Mouse (Mus musculus) embryonic facial prominence, embryonic 13.5 days (tissue): ENCODE measurements around the gene Rabif. TPM values are rescaled to one million over a fixed set of nuclear protein-coding genes. Genes with fewer than 3 reads are reported as not detected.

Experiments
- ATAC-seq: fragments of 200-750 bp; cut with Nextera tagmentation; 2 replicates; pipeline ENCODE4 v1.8.0; 2017; ENCODE audit warnings: low read depth; ENCODE audit not compliant: insufficient number of reproducible peaks, insufficient read depth, low FRiP score, low TSS enrichment
- H3K27ac ChIP-seq: fragments of 300-500 bp; sonication (generic); 2 replicates; pipeline ENCODE4 v1.5.1; 2015; ENCODE audit warnings: moderate library complexity, mild to moderate bottlenecking, inconsistent platforms
- H3K27me3 ChIP-seq: fragments of 300-500 bp; sonication (generic); 2 replicates; pipeline ENCODE4 v1.6.1; 2015; ENCODE audit warnings: mild to moderate bottlenecking, inconsistent platforms
- H3K36me3 ChIP-seq: fragments of 300-500 bp; sonication (generic); 2 replicates; pipeline ENCODE4 v1.6.1; 2015; ENCODE audit warnings: mild to moderate bottlenecking, inconsistent platforms
- H3K4me1 ChIP-seq: fragments of 300-500 bp; sonication (generic); 2 replicates; pipeline ENCODE4 v1.6.1; 2015; ENCODE audit warnings: inconsistent platforms
- H3K4me2 ChIP-seq: fragments of 300-500 bp; sonication (generic); 2 replicates; pipeline ENCODE4 v1.6.1; 2015; ENCODE audit warnings: moderate library complexity, mild to moderate bottlenecking, inconsistent platforms
- H3K4me3 ChIP-seq: fragments of 300-500 bp; sonication (generic); 2 replicates; pipeline ENCODE4 v1.5.1; 2015; ENCODE audit warnings: mild to moderate bottlenecking, inconsistent platforms
- H3K9ac ChIP-seq: fragments of 300-500 bp; sonication (generic); 2 replicates; pipeline ENCODE4 v1.6.1; 2015; ENCODE audit warnings: mild to moderate bottlenecking, inconsistent platforms
- H3K9me3 ChIP-seq: fragments of 300-500 bp; sonication (generic); 2 replicates; pipeline ENCODE4 v1.6.1; 2016; ENCODE audit warnings: inconsistent platforms
- WGBS: fragments of 180-500 bp; shearing (Covaris S2); methylation state at CpG from one replicate; pipeline ENCODE4 v1.1.7; 2015; ENCODE audit warnings: mixed read lengths; 5-methylcytosine and 5-hydroxymethylcytosine counted together
- polyA plus RNA-seq: library from polyadenylated mRNA; unstranded; fragments of >200 nt; fragmentation: Nextera tagmentation; extraction: Ambion mirVana; gene quantifications from 2 replicates; pipeline ENCODE4 v1.2.1, GENCODE M21; 2015

Gene Rabif
- polyA plus RNA-seq, 1 experiment from 2014 or later: 41.6 TPM

DNA sequence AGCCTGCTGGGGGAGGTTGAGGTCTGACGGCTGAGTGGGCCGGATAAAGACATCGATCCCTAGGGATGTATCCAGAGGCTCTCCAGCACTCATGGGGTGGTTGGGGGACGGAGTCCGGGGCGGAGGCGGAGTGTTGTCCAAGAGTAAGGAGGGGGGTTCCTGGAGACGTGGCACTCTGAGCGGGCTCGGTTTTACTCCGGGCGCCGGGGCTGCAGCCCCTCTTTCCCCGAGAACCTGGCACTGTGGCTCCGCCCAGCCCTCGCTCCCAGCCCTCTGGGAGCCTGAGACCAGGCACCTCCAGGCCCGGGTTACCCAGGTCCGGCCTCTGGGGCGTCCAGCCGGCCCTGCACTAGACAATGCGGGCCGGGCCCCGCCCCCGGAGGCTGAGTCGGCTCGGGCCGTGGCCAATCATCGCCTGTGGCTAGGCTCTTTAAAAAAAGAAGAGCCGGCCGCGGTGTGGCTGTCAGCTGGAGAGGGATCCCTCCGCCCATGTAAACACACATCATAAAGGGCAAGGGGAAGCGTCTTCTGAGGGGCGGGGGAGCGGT is 62.3 kb downstream of the Rabif start:
- Histone ChIP-seq H3K4me1 (peaks cover 22% of the 10 kb centered on the region), H3K4me2 (peak overlapping the region; percentile 71), H3K4me3 (peak overlapping the region; percentile 65), H3K9me3 (no peaks in the 10 kb centered on the region), H3K9ac (peak overlapping the region; percentile 87), H3K27me3 (no peaks in the 10 kb centered on the region), H3K27ac (peak overlapping the region; percentile 96), H3K36me3 (no peaks in the 10 kb centered on the region)
- peak; percentile 91 for ATAC-seq
- WGBS: 1% methylated on average over 35 of the region's 35 CpGs

Other genes starting within 250 kb of the Rabif start
- 20.4 and 29.0 TPM in 2 replicates for gene Myog, start 204.7 kb upstream of the Rabif start, polyA plus RNA-seq
- 4.0 and 5.0 TPM in 2 replicates for gene Ppfia4, start 161.7 kb upstream of the Rabif start, polyA plus RNA-seq
- 84.1 and 89.7 TPM in 2 replicates for gene Tmem183a, start 132.7 kb upstream of the Rabif start, polyA plus RNA-seq
- gene 4933406M09Rik, start 108.7 kb upstream of the Rabif start, polyA plus RNA-seq: not detected in 2 replicates
- 34.9 and 37.4 TPM in 2 replicates for gene Cyb5r1, start 89.1 kb upstream of the Rabif start, polyA plus RNA-seq
- 81.6 and 87.4 TPM in 2 replicates for gene Adipor1, start 79.3 kb upstream of the Rabif start, polyA plus RNA-seq
- 31.7 and 33.1 TPM in 2 replicates for gene Klhl12, start 39.1 kb upstream of the Rabif start, polyA plus RNA-seq
- not detected in 2 replicates for gene Mgat4e, start 55.0 kb downstream of the Rabif start, polyA plus RNA-seq
- 88.9 and 93.9 TPM in 2 replicates for gene Kdm5b, start 65.5 kb downstream of the Rabif start, polyA plus RNA-seq
- 0.41 and 0.46 TPM in 2 replicates for gene Syt2, start 152.0 kb downstream of the Rabif start, polyA plus RNA-seq